Mouse (Mus musculus): ENCODE measurements around the gene Gm21985. TPM values are rescaled to one million over a fixed set of nuclear protein-coding genes. Genes with fewer than 3 reads are reported as not detected.

Gene Gm21985
- total and polyA plus RNA-seq, 3 experiments, result 0.42 to 1.1 TPM; not detected in 1

DNA sequence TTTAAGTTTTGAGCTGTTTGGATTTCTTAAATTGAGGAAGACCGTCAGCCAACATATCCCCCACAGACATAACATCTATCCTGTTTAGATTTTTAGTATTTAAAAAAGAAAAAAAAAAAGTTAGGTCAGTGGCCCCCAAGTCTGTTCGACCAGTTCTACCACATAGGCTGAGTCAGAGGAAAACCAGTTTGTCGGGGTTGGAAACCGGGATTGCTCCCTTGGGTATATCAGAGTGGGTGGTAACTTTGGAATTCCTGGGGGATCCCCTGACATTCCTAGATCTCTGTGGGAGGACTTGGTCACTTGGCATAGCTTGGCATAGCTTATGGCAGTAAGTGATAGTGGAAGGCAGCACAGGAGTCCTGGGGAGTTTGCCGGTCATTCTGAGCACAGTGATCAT is 20.8 kb upstream of the Gm21985 start:
- H3K27ac ChIP-seq, result no peak overlapping the region
- no peak for TF ChIP-seq EP300 (IDR thresholded peaks at IDR 0.05; ENCODE audit: insufficient read depth, low read depth, low read length)
- no peak for TF ChIP-seq POLR2A (IDR thresholded peaks at IDR 0.05; ENCODE audit: insufficient read depth, low read depth, low read length)
- TF ChIP-seq CTCF (IDR thresholded peaks at IDR 0.05), result no peak
- no peak for DNase-seq
- intact Hi-C loops (cut with DNase I), result no loop called here
- no peaks in the 10 kb centered on the region for H3K27me3 ChIP-seq (ENCODE audit: control insufficient read depth, insufficient read depth, low read length)
- no peaks in the 10 kb centered on the region for H3K36me3 ChIP-seq (ENCODE audit: control insufficient read depth, insufficient read depth, low read length)
- H3K79me2 ChIP-seq (replicated peaks; ENCODE audit: control insufficient read depth, insufficient read depth, low read length), result no peaks in the 10 kb centered on the region
- no peaks in the 10 kb centered on the region for H3K4me1 ChIP-seq (ENCODE audit: control insufficient read depth, insufficient read depth, low read length)
- WGBS, result 83% methylated on average over 5 of the region's 5 CpGs
- H3K9ac ChIP-seq (ENCODE audit: low read depth, low read length), result no peak overlapping the region
- no peak overlapping the region for H3K4me3 ChIP-seq

DNA sequence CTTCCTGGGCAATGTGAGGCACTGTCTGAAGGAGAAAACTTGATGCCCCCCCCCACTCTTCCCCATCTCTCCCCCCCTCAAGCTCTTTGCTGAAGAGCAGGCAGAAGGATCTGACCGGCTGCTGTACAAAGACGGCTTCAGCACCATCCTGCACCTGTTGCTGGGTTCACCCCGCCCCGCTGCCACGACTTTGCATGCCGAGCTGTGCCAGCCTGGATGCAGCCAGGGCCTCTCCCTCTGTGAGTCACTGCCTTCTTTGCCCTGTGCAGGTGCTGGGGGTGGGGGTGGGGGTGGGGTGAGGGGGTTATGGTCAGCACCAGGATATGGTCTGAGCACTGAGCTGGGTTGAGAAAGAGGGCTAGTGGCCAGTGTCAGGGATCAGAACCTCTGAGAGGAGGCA is 19.9 kb upstream of the Gm21985 start:
- TF ChIP-seq POLR2A (IDR thresholded peaks at IDR 0.05; ENCODE audit: insufficient read depth, low read depth, low read length) (no peak), CTCF (IDR thresholded peaks at IDR 0.05) (no peak), EP300 (IDR thresholded peaks at IDR 0.05; ENCODE audit: insufficient read depth, low read depth, low read length) (no peak)
- Histone ChIP-seq H3K9ac (ENCODE audit: low read depth, low read length) (no peak overlapping the region), H3K79me2 (replicated peaks; ENCODE audit: control insufficient read depth, insufficient read depth, low read length) (no peaks in the 10 kb centered on the region), H3K36me3 (ENCODE audit: control insufficient read depth, insufficient read depth, low read length) (no peaks in the 10 kb centered on the region), H3K4me3 (no peak overlapping the region), H3K27me3 (ENCODE audit: control insufficient read depth, insufficient read depth, low read length) (no peaks in the 10 kb centered on the region), H3K27ac (no peak overlapping the region), H3K4me1 (ENCODE audit: control insufficient read depth, insufficient read depth, low read length) (no peaks in the 10 kb centered on the region)
- intact Hi-C loops (cut with DNase I), result no loop called here
- DNase-seq, result no peak
- WGBS, result 92% methylated on average over 6 of the region's 6 CpGs

DNA sequence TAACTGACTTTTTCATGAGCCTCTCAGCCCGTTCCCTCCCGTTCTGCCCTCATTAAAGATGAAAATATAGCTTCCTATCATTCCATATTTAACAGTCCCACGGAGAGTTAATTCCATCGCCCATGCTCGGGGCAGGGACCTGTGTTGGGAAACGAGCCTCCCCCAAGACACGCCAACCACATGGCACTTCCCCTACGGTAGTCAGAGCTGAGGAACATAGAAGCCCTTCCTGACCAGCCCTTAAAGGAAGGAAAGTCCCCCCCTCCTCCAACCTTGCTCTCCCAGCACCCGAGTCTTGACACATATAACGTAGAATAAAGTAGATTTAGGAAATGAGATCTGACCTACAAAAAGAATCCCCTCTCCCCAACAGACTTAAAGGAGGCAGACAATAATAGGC is 18.8 kb upstream of the Gm21985 start:
- intact Hi-C loops (cut with DNase I), result no loop called here
- 62% methylated on average over 10 of the region's 10 CpGs for WGBS
- Histone ChIP-seq H3K4me1 (ENCODE audit: control insufficient read depth, insufficient read depth, low read length) (no peaks in the 10 kb centered on the region), H3K79me2 (replicated peaks; ENCODE audit: control insufficient read depth, insufficient read depth, low read length) (no peaks in the 10 kb centered on the region), H3K9ac (ENCODE audit: low read depth, low read length) (no peak overlapping the region), H3K27me3 (ENCODE audit: control insufficient read depth, insufficient read depth, low read length) (no peaks in the 10 kb centered on the region), H3K36me3 (ENCODE audit: control insufficient read depth, insufficient read depth, low read length) (no peaks in the 10 kb centered on the region), H3K4me3 (no peak overlapping the region), H3K27ac (no peak overlapping the region)
- no peak for TF ChIP-seq EP300 (IDR thresholded peaks at IDR 0.05; ENCODE audit: insufficient read depth, low read depth, low read length)
- no peak for TF ChIP-seq CTCF (IDR thresholded peaks at IDR 0.05)
- TF ChIP-seq POLR2A (IDR thresholded peaks at IDR 0.05; ENCODE audit: insufficient read depth, low read depth, low read length), result no peak
- no peak for DNase-seq

- Histone ChIP-seq H3K4me3 (no peak overlapping the region), H3K4me1 (ENCODE audit: control insufficient read depth, insufficient read depth, low read length) (no peaks in the 10 kb centered on the region), H3K36me3 (ENCODE audit: control insufficient read depth, insufficient read depth, low read length) (no peaks in the 10 kb centered on the region), H3K27me3 (ENCODE audit: control insufficient read depth, insufficient read depth, low read length) (no peaks in the 10 kb centered on the region), H3K9ac (ENCODE audit: low read depth, low read length) (no peak overlapping the region), H3K27ac (no peak overlapping the region), H3K79me2 (replicated peaks; ENCODE audit: control insufficient read depth, insufficient read depth, low read length) (no peaks in the 10 kb centered on the region)
- DNase-seq, result no peak
- 88% methylated on average over 10 of the region's 10 CpGs for WGBS
- intact Hi-C loops (cut with DNase I), result no loop called here
- no peak for TF ChIP-seq POLR2A (IDR thresholded peaks at IDR 0.05; ENCODE audit: insufficient read depth, low read depth, low read length)
- no peak for TF ChIP-seq EP300 (IDR thresholded peaks at IDR 0.05; ENCODE audit: insufficient read depth, low read depth, low read length)
- TF ChIP-seq CTCF (IDR thresholded peaks at IDR 0.05), result no peak
These were observed 16.2 kb upstream of the Gm21985 start for GRCm38 (mm10) chr2:112249780-112250453.

DNA sequence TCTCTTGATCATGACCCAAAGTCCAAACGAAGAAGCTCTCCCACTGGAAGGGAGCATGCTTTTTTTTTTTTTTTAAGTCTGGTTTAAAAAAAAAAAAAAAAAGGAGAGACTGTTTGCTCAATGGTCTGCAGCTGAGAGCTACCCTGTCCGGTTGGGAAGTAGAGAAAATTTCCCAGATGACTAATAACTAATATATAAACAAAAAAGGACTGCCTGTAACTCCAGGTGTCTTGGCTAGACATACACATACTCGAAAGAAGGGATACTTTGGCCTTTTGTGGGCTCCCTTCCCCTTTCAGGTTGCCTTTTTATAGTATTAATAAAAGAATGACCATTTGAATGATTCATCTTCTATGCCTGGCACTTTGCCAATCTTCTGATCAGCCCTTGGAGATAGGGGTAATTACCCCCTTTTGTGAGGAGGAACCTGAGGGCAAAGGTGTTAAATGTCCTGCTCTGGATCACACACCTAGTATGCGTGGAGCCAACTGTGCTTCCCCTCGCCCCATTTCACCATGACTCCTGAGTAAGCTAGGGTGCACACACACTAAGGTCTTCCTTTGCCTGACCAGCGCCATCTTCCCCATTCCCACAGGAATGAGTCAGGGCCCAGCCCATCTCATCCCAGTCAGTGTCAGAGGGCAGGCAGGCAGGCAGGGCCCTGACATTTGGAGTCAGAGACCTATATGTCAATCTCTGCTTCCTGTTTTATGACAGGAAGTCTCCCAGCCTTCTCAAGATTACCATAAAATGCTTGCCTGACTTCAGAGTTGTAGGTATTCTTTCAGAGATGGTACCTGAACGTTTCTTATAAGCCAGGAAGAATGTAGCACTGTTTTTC is 11.2 kb upstream of the Gm21985 start:
- intact Hi-C loops (cut with DNase I), result loop anchor here (5.0 kb wide), 1 partner anchor 58 kb away; no protein-coding TSS in a partner anchor
- Histone ChIP-seq H3K27me3 (ENCODE audit: control insufficient read depth, insufficient read depth, low read length) (no peaks in the 10 kb centered on the region), H3K4me3 (no peak overlapping the region), H3K79me2 (replicated peaks; ENCODE audit: control insufficient read depth, insufficient read depth, low read length) (no peaks in the 10 kb centered on the region), H3K27ac (no peak overlapping the region), H3K36me3 (ENCODE audit: control insufficient read depth, insufficient read depth, low read length) (no peaks in the 10 kb centered on the region), H3K9ac (ENCODE audit: low read depth, low read length) (no peak overlapping the region), H3K4me1 (ENCODE audit: control insufficient read depth, insufficient read depth, low read length) (no peaks in the 10 kb centered on the region)
- WGBS, result 72% methylated on average over 7 of the region's 7 CpGs
- DNase-seq, result no peak
- TF ChIP-seq POLR2A (IDR thresholded peaks at IDR 0.05; ENCODE audit: insufficient read depth, low read depth, low read length), result no peak

Measured in heart, adult 2 months (tissue).